Mouse (Mus musculus): Measurements from ENCODE around the gene Srrm4. TPM values are rescaled to one million over a fixed set of nuclear protein-coding genes. Genes with fewer than 3 reads are reported as not detected.

The Srrm4 gene
- polyA plus RNA-seq, 1 experiment, result 0.06 TPM

DNA sequence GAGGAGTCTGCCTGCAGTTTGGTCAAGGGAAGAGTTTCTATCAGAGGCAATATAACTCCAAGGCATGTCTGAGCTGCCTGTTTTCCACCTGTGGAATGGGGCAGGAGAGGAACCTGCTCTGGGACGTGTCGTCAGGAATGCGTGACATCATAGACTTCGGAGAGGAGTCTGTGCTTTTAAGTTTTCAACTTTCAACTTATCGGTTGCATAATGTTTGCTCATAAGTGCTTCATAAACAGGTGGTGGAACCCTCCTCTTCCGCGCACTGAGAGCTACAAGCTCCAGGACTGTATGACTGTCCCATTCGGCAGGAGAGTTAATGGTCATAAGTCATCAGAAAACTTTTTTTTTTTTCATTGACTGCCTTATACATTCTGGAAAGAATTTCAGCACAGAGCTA, 167.9 kb downstream of the Srrm4 start:
- Histone ChIP-seq H3K79me3 (ENCODE audit: low read depth) (peaks cover 15% of the 10 kb centered on the region), H3K27me3 (ENCODE audit: control insufficient read depth, insufficient read depth, insufficient read length) (no peaks in the 10 kb centered on the region), H3K36me3 (ENCODE audit: control insufficient read depth, insufficient read depth) (no peaks in the 10 kb centered on the region), H3K4me3 (ENCODE audit: insufficient read depth, poor library complexity, severe bottlenecking) (no peak overlapping the region), H3K79me2 (ENCODE audit: control insufficient read depth, insufficient read depth) (peaks cover 35% of the 10 kb centered on the region), H3ac (ENCODE audit: control insufficient read depth, insufficient read length, low read depth) (no peak overlapping the region)
- TF ChIP-seq MYOG (IDR thresholded peaks at IDR 0.05; ENCODE audit: control insufficient read depth, extremely low read depth, insufficient read length), result no peak

DNA sequence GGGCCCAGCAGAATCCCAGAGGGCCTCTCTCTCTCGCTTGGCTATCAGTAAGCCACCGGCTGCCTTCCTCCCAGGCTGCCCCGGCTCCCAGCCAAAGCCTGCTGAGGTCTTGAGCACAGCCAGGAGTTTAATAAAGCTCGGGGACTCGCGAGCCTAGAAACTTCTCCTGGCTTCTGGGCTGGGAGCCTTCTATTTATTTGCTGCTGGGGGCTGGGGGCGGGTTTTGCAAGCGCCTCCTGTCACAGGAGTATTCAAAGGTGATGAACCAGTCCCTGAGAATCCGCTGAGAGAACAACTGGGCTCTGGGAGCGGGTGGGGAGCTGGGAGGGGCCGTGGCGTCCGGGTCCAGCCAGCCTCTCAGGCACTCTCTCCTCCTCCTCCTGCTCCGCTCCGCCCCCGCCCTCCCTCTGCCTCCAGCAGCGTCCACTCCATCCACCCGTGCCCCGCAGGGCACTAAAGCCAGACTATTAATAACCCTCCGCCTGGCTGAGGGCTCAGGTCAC, 168.9 kb downstream of the Srrm4 start, which contains the start of gene Hspb8:
Gene Hspb8 (minus strand): TSS at position 166 of the 503 bp plus-strand sequence.
- Histone ChIP-seq H3K27me3 (ENCODE audit: control insufficient read depth, insufficient read depth, insufficient read length) (no peaks in the 10 kb centered on the region), H3K36me3 (ENCODE audit: control insufficient read depth, insufficient read depth) (peaks cover 6% of the 10 kb centered on the region), H3ac (ENCODE audit: control insufficient read depth, insufficient read length, low read depth) (peak within 1 kb of the TSS; percentile 72), H3K4me3 (ENCODE audit: insufficient read depth, poor library complexity, severe bottlenecking) (peak within 1 kb of the TSS; percentile 42), H3K79me2 (ENCODE audit: control insufficient read depth, insufficient read depth) (peaks cover 45% of the 10 kb centered on the region), H3K79me3 (ENCODE audit: low read depth) (peaks cover 22% of the 10 kb centered on the region)
- TF ChIP-seq USF1 (IDR thresholded peaks at IDR 0.05; ENCODE audit: low read depth), result no peak

DNA sequence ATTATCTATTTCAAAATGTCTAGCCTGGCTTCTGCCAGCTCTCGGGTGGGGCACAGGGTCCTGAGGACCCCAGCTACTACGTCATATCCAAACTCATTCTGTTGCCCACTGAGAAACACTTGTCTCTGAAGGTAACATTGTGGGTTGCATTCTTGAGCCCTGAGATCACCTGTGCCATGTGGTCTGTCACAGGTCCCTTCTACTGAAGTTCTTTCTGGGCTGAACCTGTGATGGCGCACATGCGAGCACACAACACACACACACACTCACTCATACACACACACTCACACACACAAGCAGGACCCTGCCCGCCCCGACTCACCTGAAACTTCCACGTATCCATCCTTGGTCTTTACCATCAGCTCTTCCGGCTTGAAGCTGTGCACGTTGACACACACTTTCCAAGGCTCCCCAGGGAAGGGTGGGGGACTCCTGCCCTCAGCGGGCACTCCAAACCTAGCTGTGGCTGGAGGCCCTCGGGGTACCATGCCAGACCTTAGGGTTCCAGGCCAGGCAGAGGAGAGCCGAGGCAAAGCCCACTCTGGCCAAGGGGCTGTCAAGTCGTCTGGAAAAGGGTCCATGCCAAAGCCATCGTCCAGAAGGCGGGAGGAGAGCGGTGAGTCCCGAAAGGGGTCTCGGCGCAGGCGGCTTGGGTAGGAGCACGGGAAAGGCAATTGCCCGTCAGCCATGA, 169.7 kb downstream of the Srrm4 start:
- Histone ChIP-seq H3K36me3 (ENCODE audit: control insufficient read depth, insufficient read depth) (peaks cover 13% of the 10 kb centered on the region), H3K79me2 (ENCODE audit: control insufficient read depth, insufficient read depth) (peaks cover 53% of the 10 kb centered on the region), H3K79me3 (ENCODE audit: low read depth) (peaks cover 31% of the 10 kb centered on the region), H3K4me3 (ENCODE audit: insufficient read depth, poor library complexity, severe bottlenecking) (peak overlapping the region; percentile 42), H3K27me3 (ENCODE audit: control insufficient read depth, insufficient read depth, insufficient read length) (no peaks in the 10 kb centered on the region), H3ac (ENCODE audit: control insufficient read depth, insufficient read length, low read depth) (peak overlapping the region; percentile 72)
- TF ChIP-seq CTCF (IDR thresholded peaks at IDR 0.05; ENCODE audit: control insufficient read depth, insufficient read depth, insufficient read length), result no peak
- TF ChIP-seq CEBPB (IDR thresholded peaks at IDR 0.05; ENCODE audit: low read depth), result no peak
- TF ChIP-seq FOSL1 (IDR thresholded peaks at IDR 0.05; ENCODE audit: insufficient read depth, low read length, poor library complexity, severe bottlenecking), result no peak
- no peak for TF ChIP-seq MYOD1 (IDR thresholded peaks at IDR 0.05; ENCODE audit: control insufficient read depth, insufficient read length, low read depth)
- no peak for TF ChIP-seq MAX (IDR thresholded peaks at IDR 0.05)
- TF ChIP-seq MYOG (IDR thresholded peaks at IDR 0.05; ENCODE audit: control insufficient read depth, extremely low read depth, insufficient read length), result no peak
- no peak for TF ChIP-seq USF1 (IDR thresholded peaks at IDR 0.05; ENCODE audit: low read depth)

DNA sequence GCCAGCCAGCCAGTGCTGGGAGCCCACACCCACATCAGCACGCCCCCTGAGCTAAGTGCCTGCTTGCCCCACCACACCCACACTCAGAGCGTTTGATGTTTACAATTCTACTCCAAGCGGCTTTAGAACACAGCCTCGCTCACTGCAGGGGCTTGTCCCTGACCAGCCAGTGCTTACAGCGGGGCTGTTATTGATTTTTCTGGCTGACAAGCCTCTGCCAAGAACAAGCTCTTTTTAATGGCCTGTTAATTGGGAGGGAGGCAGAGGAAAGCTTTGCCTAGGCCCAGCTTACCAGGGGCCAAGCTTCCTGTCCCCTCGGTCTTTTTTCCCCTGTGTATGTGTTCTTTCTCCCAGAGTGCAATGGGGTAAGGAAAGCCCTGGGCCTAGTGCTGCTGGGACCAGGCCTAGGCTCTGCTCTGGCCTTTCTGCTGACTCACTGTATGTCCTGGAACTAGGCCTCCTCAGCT, 170.8 kb downstream of the Srrm4 start:
- H3ac ChIP-seq (ENCODE audit: control insufficient read depth, insufficient read length, low read depth), result peak overlapping the region; percentile 14
- H3K79me3 ChIP-seq (ENCODE audit: low read depth), result peaks cover 38% of the 10 kb centered on the region
- peak overlapping the region; percentile 42 for H3K4me3 ChIP-seq (ENCODE audit: insufficient read depth, poor library complexity, severe bottlenecking)
- peaks cover 64% of the 10 kb centered on the region for H3K79me2 ChIP-seq (ENCODE audit: control insufficient read depth, insufficient read depth)
- TF ChIP-seq FOSL1 (IDR thresholded peaks at IDR 0.05; ENCODE audit: insufficient read depth, low read length, poor library complexity, severe bottlenecking) (no peak), USF1 (IDR thresholded peaks at IDR 0.05; ENCODE audit: low read depth) (no peak), MAX (IDR thresholded peaks at IDR 0.05) (no peak)
- H3K36me3 ChIP-seq (ENCODE audit: control insufficient read depth, insufficient read depth), result peaks cover 13% of the 10 kb centered on the region
- no peaks in the 10 kb centered on the region for H3K27me3 ChIP-seq (ENCODE audit: control insufficient read depth, insufficient read depth, insufficient read length)

DNA sequence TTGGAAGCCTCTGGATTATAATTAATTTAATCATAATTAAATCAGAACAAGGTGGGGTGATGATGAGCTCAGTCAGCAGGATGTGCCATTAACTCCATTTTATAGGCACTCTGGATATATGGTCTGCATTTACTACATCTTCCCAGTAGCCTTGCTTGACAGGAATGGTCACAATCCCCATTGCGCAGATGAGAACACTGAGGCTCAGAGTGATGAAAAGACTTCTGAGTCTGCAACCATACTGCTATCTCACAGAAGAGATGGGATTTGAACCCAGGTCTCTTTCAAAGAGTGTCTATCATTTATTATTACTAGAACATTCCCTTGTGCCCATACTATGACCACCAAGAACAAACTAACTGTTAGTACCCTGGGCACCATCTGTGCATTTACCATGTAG, 171.4 kb downstream of the Srrm4 start:
- Histone ChIP-seq H3K79me2 (ENCODE audit: control insufficient read depth, insufficient read depth) (peaks cover 70% of the 10 kb centered on the region), H3K4me3 (ENCODE audit: insufficient read depth, poor library complexity, severe bottlenecking) (peak overlapping the region; percentile 42), H3K27me3 (ENCODE audit: control insufficient read depth, insufficient read depth, insufficient read length) (no peaks in the 10 kb centered on the region), H3K36me3 (ENCODE audit: control insufficient read depth, insufficient read depth) (peaks cover 13% of the 10 kb centered on the region), H3ac (ENCODE audit: control insufficient read depth, insufficient read length, low read depth) (no peak overlapping the region), H3K79me3 (ENCODE audit: low read depth) (peaks cover 40% of the 10 kb centered on the region)
- TF ChIP-seq FOSL1 (IDR thresholded peaks at IDR 0.05; ENCODE audit: insufficient read depth, low read length, poor library complexity, severe bottlenecking), result no peak
- TF ChIP-seq MAX (IDR thresholded peaks at IDR 0.05), result no peak
- no peak for TF ChIP-seq CEBPB (IDR thresholded peaks at IDR 0.05; ENCODE audit: low read depth)
- TF ChIP-seq MYOD1 (IDR thresholded peaks at IDR 0.05; ENCODE audit: control insufficient read depth, insufficient read length, low read depth), result no peak
- no peak for TF ChIP-seq MYOG (IDR thresholded peaks at IDR 0.05; ENCODE audit: control insufficient read depth, extremely low read depth, insufficient read length)
- no peak for TF ChIP-seq USF1 (IDR thresholded peaks at IDR 0.05; ENCODE audit: low read depth)
- no peak for TF ChIP-seq CTCF (IDR thresholded peaks at IDR 0.05; ENCODE audit: control insufficient read depth, insufficient read depth, insufficient read length)

DNA sequence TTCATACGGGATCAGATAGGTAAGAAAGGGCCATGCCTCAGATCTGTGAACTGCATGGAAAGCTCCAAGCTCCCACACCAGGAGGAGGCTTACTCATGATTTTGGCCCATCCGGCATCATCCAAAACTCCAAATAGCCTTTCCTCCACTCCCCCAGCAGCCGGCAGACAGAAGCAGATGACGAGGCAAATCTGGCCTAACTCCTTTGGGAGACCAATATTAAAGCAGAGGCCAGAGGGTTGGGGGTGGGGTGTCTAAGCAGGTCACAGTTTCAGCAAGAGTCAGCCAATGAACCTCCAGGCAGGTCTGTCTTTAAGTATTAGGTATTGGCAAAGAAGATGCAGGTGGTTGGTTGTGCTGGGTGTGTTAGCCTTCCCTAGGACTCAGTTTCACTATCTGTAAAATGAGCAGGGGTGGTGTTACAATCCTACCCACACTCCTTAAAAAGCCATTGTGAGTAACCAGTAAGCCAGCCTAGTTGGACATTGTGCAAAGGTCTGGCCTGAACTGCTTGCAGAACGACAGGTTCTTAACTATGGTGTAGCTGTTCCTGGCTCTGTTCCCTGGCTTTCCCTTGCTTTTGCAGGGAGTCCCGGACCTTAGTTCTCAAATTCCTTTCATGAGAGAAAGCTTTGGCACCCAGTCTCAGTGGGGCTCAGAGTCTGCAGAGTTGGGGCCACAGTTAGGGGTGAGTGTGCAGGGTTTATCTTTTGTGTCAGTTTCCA, 172.1 kb downstream of the Srrm4 start:
- H3K4me3 ChIP-seq (ENCODE audit: insufficient read depth, poor library complexity, severe bottlenecking), result peak overlapping the region; percentile 42

More for the DNA sequence above, 172.1 kb downstream of the Srrm4 start:
- H3K79me3 ChIP-seq (ENCODE audit: low read depth), result peaks cover 40% of the 10 kb centered on the region
- H3K27me3 ChIP-seq (ENCODE audit: control insufficient read depth, insufficient read depth, insufficient read length), result no peaks in the 10 kb centered on the region
- peaks cover 73% of the 10 kb centered on the region for H3K79me2 ChIP-seq (ENCODE audit: control insufficient read depth, insufficient read depth)
- TF ChIP-seq CTCF (IDR thresholded peaks at IDR 0.05; ENCODE audit: control insufficient read depth, insufficient read depth, insufficient read length) (no peak), MYOD1 (IDR thresholded peaks at IDR 0.05; ENCODE audit: control insufficient read depth, insufficient read length, low read depth) (no peak), FOSL1 (IDR thresholded peaks at IDR 0.05; ENCODE audit: insufficient read depth, low read length, poor library complexity, severe bottlenecking) (no peak), USF1 (IDR thresholded peaks at IDR 0.05; ENCODE audit: low read depth) (no peak), MYOG (IDR thresholded peaks at IDR 0.05; ENCODE audit: control insufficient read depth, extremely low read depth, insufficient read length) (no peak), MAX (IDR thresholded peaks at IDR 0.05) (no peak), CEBPB (IDR thresholded peaks at IDR 0.05; ENCODE audit: low read depth) (no peak)
- peak overlapping the region; percentile 8 for H3ac ChIP-seq (ENCODE audit: control insufficient read depth, insufficient read length, low read depth)
- peaks cover 20% of the 10 kb centered on the region for H3K36me3 ChIP-seq (ENCODE audit: control insufficient read depth, insufficient read depth)

All from C2C12 (cell line).